8 mouse cellular contexts compared by ENCODE assay signal in genomic region chr6:99101489-99101908, GRCm38 (mm10).
A peak's percentile ranks its signal among the peaks of the same experiment; 100 is the strongest.
DNase-seq lines count a peak whose midpoint lies in the region; ATAC-seq and TF ChIP-seq lines count a peak whose summit lies in the region.

No protein-coding gene starts in this region.

- H3K36me3 ChIP-seq in forebrain, embryonic 10.5 days (replicated peaks), result no peaks in the 10 kb centered on the region
- H3K36me3 ChIP-seq in lung, embryonic 16.5 days (ENCODE audit: control insufficient read depth, insufficient read depth, low read length), result no peaks in the 10 kb centered on the region

- TF ChIP-seq CTCF in cerebellum, adult 2 months (IDR thresholded peaks at IDR 0.05; ENCODE audit: borderline replicate concordance, insufficient read depth, low read depth, low read length), result no peak

- no peak for TF ChIP-seq POLR2A in cerebellum, adult 2 months (IDR thresholded peaks at IDR 0.05; ENCODE audit: borderline replicate concordance, insufficient read depth, low read length)

- WGBS in forebrain, embryonic 10.5 days, result 4% methylated on average over 6 of the region's 6 CpGs
- WGBS in lung, embryonic 16.5 days, result 7% methylated on average over 6 of the region's 6 CpGs
- 26% methylated on average over 6 of the region's 6 CpGs for WGBS in cerebellum, adult 2 months

- peak overlapping the region; percentile 36 for H3K4me2 ChIP-seq in lung, embryonic 16.5 days (ENCODE audit: low read depth, low read length)

- ATAC-seq in lung, embryonic 16.5 days (ENCODE audit: low read depth), result peak; percentile 46; the same call in 1 of the 2 replicates

- peak overlapping the region; percentile 16; the same call in 1 of the 2 replicates for H3K4me3 ChIP-seq in forebrain, embryonic 10.5 days
- H3K4me3 ChIP-seq in lung, embryonic 16.5 days (ENCODE audit: low read length), result peak overlapping the region; percentile 9; the same call in 1 of the 2 replicates
- H3K4me3 ChIP-seq in cerebellum, adult 2 months (replicated peaks; ENCODE audit: insufficient read depth, low read depth, low read length), result no peak overlapping the region

- H3K9ac ChIP-seq in lung, embryonic 16.5 days (ENCODE audit: low read length), result peak overlapping the region; percentile 56

- peak; percentile 41 for DNase-seq in gastrocnemius, adult 18-20 months (ENCODE audit: low spot score)
- no peak for DNase-seq in gastrocnemius, postnatal 14 days
- DNase-seq in forebrain, embryonic 10.5 days (ENCODE audit: extremely low spot score, low spot score), result peak; percentile 40
- peak; percentile 36 for DNase-seq in kidney, adult 18-20 months
- DNase-seq in left cerebral cortex, postnatal 36 days (ENCODE audit: low spot score in 2 of 2), result no peak
- DNase-seq in cerebellum, adult 2 months, result no peak
- no peak for DNase-seq in frontal cortex, postnatal 25 days (ENCODE audit: low spot score in 2 of 2)

- no peaks in the 10 kb centered on the region for H3K9me3 ChIP-seq in forebrain, embryonic 10.5 days
- no peaks in the 10 kb centered on the region for H3K9me3 ChIP-seq in lung, embryonic 16.5 days (ENCODE audit: control insufficient read depth, low read length)

- H3K27ac ChIP-seq in forebrain, embryonic 10.5 days, result peak overlapping the region; percentile 80
- peak overlapping the region; percentile 86 for H3K27ac ChIP-seq in lung, embryonic 16.5 days (ENCODE audit: low read length)
- no peak overlapping the region for H3K27ac ChIP-seq in cerebellum, adult 2 months (ENCODE audit: insufficient read depth, low read length)

- peaks cover 86% of the 10 kb centered on the region for H3K4me1 ChIP-seq in forebrain, embryonic 10.5 days
- peaks cover 36% of the 10 kb centered on the region for H3K4me1 ChIP-seq in lung, embryonic 16.5 days (replicated peaks; ENCODE audit: control insufficient read depth, insufficient read depth, low read length)
- no peaks in the 10 kb centered on the region for H3K4me1 ChIP-seq in cerebellum, adult 2 months (ENCODE audit: control insufficient read depth, insufficient read depth, low read length)

- intact Hi-C loops in gastrocnemius, postnatal 14 days (cut with DNase I; ENCODE audit: low total_unique reads), result no loop called here
- intact Hi-C loops in left cerebral cortex, postnatal 36 days (cut with DNase I), result no loop called here

- H3K27me3 ChIP-seq in forebrain, embryonic 10.5 days (ENCODE audit: poor library complexity, severe bottlenecking), result peaks cover 27% of the 10 kb centered on the region
- no peaks in the 10 kb centered on the region for H3K27me3 ChIP-seq in lung, embryonic 16.5 days (ENCODE audit: control insufficient read depth, insufficient read depth, low read depth, low read length)
- no peaks in the 10 kb centered on the region for H3K27me3 ChIP-seq in cerebellum, adult 2 months (ENCODE audit: control insufficient read depth, insufficient read depth, low read length)

Comparison
In these comparisons a context has a peak if more than half of its experiments do, and no peak if none do; other contexts are left out.
1. DNase-seq: peak in gastrocnemius, adult 18-20 months (single experiment), forebrain, embryonic 10.5 days (single experiment) and kidney, adult 18-20 months (single experiment); none in gastrocnemius, postnatal 14 days (single experiment), left cerebral cortex, postnatal 36 days (0 of 2), cerebellum, adult 2 months (0 of 2) and frontal cortex, postnatal 25 days (0 of 2).